Mouse (Mus musculus) heart, embryonic 16.5 days (tissue): ENCODE measurements around the gene Myt1. TPM values are rescaled to one million over a fixed set of nuclear protein-coding genes. Genes with fewer than 3 reads are reported as not detected.

ENCODE experiments used
- ATAC-seq: fragments of 200-750 bp; cut with Nextera tagmentation; replicated peaks from 2 replicates; pipeline ENCODE4 v1.8.0; 2017; ENCODE audit warnings: moderate number of reproducible peaks; ENCODE audit not compliant: insufficient read depth, low FRiP score; ENCODE audit errors: extremely low read depth
- H3K27ac ChIP-seq: fragments of 300-500 bp; sonication (generic); 2 replicates; pipeline ENCODE4 v1.5.1; 2014; ENCODE audit warnings: mild to moderate bottlenecking, low read length, control low read depth, moderate library complexity
- H3K27me3 ChIP-seq: fragments of 300-500 bp; sonication (generic); 2 replicates; pipeline ENCODE4 v1.6.1; 2014; ENCODE audit warnings: low read length, mixed read lengths; ENCODE audit not compliant: control insufficient read depth, insufficient read depth
- H3K36me3 ChIP-seq: fragments of 300-500 bp; sonication (generic); 2 replicates; pipeline ENCODE4 v1.6.1; 2014; ENCODE audit not compliant: control insufficient read depth, insufficient read depth
- H3K4me1 ChIP-seq: fragments of 300-500 bp; sonication (generic); 2 replicates; pipeline ENCODE4 v1.6.1; 2014; ENCODE audit warnings: low read length, mixed read lengths; ENCODE audit not compliant: control insufficient read depth, insufficient read depth
- H3K4me2 ChIP-seq: fragments of 300-500 bp; sonication (generic); 2 replicates; pipeline ENCODE4 v1.6.1; 2014; ENCODE audit warnings: low read depth, mild to moderate bottlenecking, control low read depth, low read length
- H3K4me3 ChIP-seq: fragments of 300-500 bp; sonication (generic); 2 replicates; pipeline ENCODE4 v1.5.1; 2014; ENCODE audit warnings: mild to moderate bottlenecking, control low read depth, low read length
- H3K9ac ChIP-seq: fragments of 300-500 bp; sonication (generic); 2 replicates; pipeline ENCODE4 v1.6.1; 2014; ENCODE audit warnings: low read length, control low read depth
- H3K9me3 ChIP-seq: fragments of 300-500 bp; sonication (generic); replicated peaks from 2 replicates; pipeline ENCODE4 v1.6.1; 2016; ENCODE audit warnings: low read length; ENCODE audit not compliant: control insufficient read depth
- WGBS: fragments of 180-500 bp; shearing (Covaris S2); extraction: QIAGEN DNeasy Blood & Tissue Kit; methylation state at CpG from one replicate; pipeline ENCODE4 v1.1.7; 2014; 5-methylcytosine and 5-hydroxymethylcytosine counted together
- polyA plus RNA-seq: library from polyadenylated mRNA; unstranded; fragments of >200 nt; fragmentation: Nextera tagmentation; extraction: Ambion mirVana; gene quantifications from 2 replicates; pipeline ENCODE4 v1.2.1, GENCODE M21; 2015

The Myt1 gene
- polyA plus RNA-seq, 1 experiment from 2014 or later, result 0.08 TPM

DNA sequence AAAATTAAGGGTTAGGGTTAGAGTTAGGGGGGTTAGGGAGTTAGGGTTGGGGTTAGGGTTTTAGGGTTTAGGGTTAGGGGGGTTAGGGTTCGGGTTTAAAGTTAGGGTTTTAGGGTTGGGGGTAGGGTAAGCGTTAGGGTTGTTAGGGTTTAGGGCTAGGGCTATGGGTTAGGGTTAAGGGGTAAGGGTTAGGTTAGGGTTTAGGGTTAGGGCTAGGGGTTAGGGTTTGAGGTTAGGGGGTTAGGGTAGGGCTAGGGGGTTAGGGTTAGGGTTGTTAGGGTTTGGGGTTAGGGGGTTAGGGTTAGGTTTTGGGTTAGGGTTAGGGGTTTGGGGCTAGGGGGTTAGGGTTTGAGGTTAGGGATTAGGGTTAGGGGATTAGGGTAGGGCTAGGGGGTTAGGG is 107.9 kb downstream of the Myt1 start:
- H3K4me1 ChIP-seq, result no peaks in the 10 kb centered on the region
- H3K27me3 ChIP-seq, result no peaks in the 10 kb centered on the region
- 92% methylated on average over 2 of the region's 2 CpGs for WGBS
- no peak overlapping the region for H3K9ac ChIP-seq
- no peak overlapping the region for H3K27ac ChIP-seq
- no peak overlapping the region for H3K4me3 ChIP-seq
- no peak for ATAC-seq
- H3K4me2 ChIP-seq, result no peak overlapping the region
- no peaks in the 10 kb centered on the region for H3K9me3 ChIP-seq
- H3K36me3 ChIP-seq, result peaks cover 10% of the 10 kb centered on the region; the same call in 1 of the 2 replicates

Other genes starting within 250 kb of the Myt1 start
- gene Dnajc5, start 242.8 kb upstream of the Myt1 start, polyA plus RNA-seq, result 77.9 and 82.1 TPM in 2 replicates
- 77.3 and 85.8 TPM in 2 replicates for gene Uckl1, start 178.4 kb upstream of the Myt1 start, polyA plus RNA-seq
- gene Prpf6, start 171.5 kb upstream of the Myt1 start, polyA plus RNA-seq, result 47.4 and 47.6 TPM in 2 replicates
- gene Zfp512b, start 170.5 kb upstream of the Myt1 start, polyA plus RNA-seq, result 22.8 and 26.0 TPM in 2 replicates
- 11.2 and 12.4 TPM in 2 replicates for gene Samd10, start 164.1 kb upstream of the Myt1 start, polyA plus RNA-seq
- not detected in 2 replicates for gene Gm29797, start 106.3 kb upstream of the Myt1 start, polyA plus RNA-seq
- gene Sox18, start 91.7 kb upstream of the Myt1 start, polyA plus RNA-seq, result 53.6 and 55.9 TPM in 2 replicates
- gene Tcea2, start 83.0 kb upstream of the Myt1 start, polyA plus RNA-seq, result 17.6 and 19.6 TPM in 2 replicates
- 34.5 and 40.2 TPM in 2 replicates for gene Rgs19, start 69.4 kb upstream of the Myt1 start, polyA plus RNA-seq
- gene Lkaaear1, start 64.9 kb upstream of the Myt1 start, polyA plus RNA-seq, result not detected in 2 replicates
- 1.2 and 1.3 TPM in 2 replicates for gene Oprl1, start 48.3 kb upstream of the Myt1 start, polyA plus RNA-seq
- 30.2 and 31.7 TPM in 2 replicates for gene Pcmtd2, start 74.5 kb downstream of the Myt1 start, polyA plus RNA-seq
- 41.8 and 44.9 TPM in 2 replicates for gene Polr3k, start 101.0 kb downstream of the Myt1 start, polyA plus RNA-seq
- not detected in 2 replicates for gene Gm14496, start 227.8 kb downstream of the Myt1 start, polyA plus RNA-seq